Mouse (Mus musculus) hindbrain, embryonic 10.5 days (tissue): ENCODE measurements around the gene Sgcg. TPM values are rescaled to one million over a fixed set of nuclear protein-coding genes. Genes with fewer than 3 reads are reported as not detected.

Source experiments
- polyA plus RNA-seq: library from polyadenylated mRNA; unstranded; fragments of >200 nt; fragmentation: Nextera tagmentation; extraction: Ambion mirVana; gene quantifications from 2 replicates; pipeline ENCODE4 v1.2.1, GENCODE M21; 2016

Sgcg gene
- polyA plus RNA-seq, 1 experiment from 2014 or later: 0.07 TPM

Other genes starting within 250 kb of the Sgcg start
- gene Tnfrsf19, start 212.0 kb downstream of the Sgcg start, polyA plus RNA-seq: 35.4 and 56.4 TPM in 2 replicates
- 3.1 and 3.2 TPM in 2 replicates for gene Sacs, start 120.0 kb downstream of the Sgcg start, polyA plus RNA-seq
- 0.35 and 0.67 TPM in 2 replicates for gene Arl11, start 51.3 kb upstream of the Sgcg start, polyA plus RNA-seq
- gene Ebpl, start 101.9 kb upstream of the Sgcg start, polyA plus RNA-seq: 10.4 and 11.3 TPM in 2 replicates
- 70.5 and 80.9 TPM in 2 replicates for gene Kpna3, start 181.4 kb upstream of the Sgcg start, polyA plus RNA-seq